Mouse (Mus musculus) natural killer cell, adult 2 months (primary cell): ENCODE measurements around the gene Zfp446.

Experiments
- DNase-seq, 2 experiments: peaks; one replicate each; pipeline ENCODE4 v3.0.0; 2022; ENCODE audit warnings: low spot score in 2 of 2

Zfp446 gene

DNA sequence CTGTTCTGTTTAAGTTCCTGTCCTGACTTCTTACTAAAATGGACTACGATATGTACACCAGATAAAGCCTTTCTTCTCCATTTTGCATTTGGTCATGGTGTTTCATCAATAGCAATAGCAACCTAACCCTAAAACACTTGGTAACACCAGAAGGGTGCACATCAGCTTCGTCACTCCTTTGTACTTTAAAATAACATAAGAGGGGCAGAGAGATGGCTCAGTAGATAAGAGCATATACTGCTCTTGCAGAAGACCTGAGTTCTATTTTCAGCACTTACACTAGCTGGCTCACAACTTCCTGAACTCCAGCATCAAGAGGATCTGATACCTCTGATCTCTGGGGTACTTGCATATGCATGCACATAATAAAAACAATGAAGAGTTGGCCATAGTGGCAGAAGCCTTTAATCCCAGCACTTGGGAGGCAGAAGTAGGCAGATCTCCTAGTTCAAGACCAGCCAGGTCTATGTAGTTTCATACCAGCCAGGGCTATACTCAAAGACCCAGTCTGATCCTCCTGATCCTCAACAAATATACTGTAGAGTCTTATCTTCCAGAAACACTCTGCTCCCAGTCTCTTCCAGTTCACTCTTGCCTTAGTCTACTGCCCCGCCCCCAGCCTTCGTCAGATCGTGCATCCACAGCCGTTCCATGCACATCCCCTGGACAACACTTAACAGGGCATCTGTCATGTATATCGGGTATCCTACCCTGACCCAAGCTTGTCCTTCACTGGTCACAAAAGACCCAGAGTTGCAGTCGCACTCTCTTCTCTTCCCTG, 10.0 kb downstream of the Zfp446 start:
- DNase-seq: no peak

DNA sequence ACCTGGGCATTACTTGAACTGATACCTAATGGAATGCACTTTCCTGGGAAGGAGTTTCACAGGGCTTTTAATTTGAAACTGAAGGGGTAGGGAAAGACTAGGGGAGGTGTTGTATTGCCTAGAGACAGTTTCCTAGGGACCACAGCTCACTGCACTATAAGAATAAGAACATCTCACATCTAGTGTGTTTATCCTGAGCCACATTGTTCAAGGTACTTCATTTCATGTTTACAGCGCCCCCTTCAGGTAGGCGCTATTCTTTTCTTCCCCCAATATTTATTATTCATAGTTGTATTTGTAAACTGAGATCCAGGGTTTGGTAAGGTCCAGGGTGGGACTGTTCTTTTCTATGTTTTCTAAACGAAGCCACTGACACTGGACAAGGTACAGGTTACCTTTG, 14.6 kb downstream of the Zfp446 start:
- DNase-seq: peak; percentile 45 to 57

DNA sequence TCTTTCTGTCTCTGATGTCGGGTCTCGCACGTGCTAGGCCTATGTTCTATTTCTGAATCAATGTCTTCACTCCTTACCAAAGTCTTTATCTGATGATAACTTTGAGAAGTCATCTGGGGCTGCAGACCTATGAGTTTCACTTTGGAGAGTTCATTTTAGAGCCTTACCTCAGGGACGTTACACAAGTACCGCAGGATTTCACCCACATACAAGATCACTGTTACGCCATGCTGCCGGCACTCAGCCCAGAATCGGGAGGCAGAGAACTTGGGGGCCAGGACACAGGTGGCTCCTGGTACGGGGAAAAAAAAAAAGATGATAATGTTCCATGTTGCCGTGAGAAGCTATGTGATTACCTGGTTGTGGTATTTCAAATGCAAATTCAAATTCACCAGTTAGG, 15.5 kb downstream of the Zfp446 start:
- DNase-seq: no peak

DNA sequence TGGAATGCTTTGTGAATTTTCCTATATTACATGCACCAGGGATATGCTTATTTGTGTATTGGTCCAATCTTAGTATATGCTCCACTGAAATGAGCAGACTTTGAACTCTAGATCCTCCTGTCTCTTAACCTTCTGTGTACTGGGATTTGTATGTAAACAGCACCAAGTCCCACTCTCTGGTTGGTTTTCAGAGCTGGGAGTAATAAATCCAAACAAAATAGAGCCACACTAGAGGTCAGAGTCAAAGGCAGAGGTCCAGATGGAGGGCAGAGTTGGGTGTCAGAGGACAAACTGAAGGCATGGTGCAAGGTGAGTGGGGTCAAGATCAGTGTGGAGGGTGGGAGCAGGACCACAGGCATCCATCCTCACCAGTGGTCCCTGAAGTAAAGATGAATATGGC, 18.2 kb downstream of the Zfp446 start:
- DNase-seq: no peak

DNA sequence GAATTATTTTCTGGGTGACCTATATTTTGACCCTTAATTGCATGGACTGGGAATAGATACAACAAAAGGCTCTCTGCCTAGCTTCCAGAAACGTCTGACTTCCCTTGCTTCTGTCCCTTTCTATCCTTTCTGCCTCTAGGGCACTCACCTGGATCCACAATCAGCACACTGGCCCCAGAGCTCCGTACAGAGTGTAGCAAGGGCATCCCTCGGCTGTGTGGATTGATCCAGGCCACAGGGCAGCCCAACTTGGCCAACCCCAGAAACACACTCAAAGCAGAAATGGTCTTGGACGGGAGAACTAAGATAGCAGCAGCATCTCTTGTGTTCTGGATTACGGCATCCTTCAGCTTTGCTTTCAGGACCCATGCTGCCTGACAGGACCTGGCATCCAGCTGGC, 19.6 kb downstream of the Zfp446 start:
- no peak for DNase-seq

DNA sequence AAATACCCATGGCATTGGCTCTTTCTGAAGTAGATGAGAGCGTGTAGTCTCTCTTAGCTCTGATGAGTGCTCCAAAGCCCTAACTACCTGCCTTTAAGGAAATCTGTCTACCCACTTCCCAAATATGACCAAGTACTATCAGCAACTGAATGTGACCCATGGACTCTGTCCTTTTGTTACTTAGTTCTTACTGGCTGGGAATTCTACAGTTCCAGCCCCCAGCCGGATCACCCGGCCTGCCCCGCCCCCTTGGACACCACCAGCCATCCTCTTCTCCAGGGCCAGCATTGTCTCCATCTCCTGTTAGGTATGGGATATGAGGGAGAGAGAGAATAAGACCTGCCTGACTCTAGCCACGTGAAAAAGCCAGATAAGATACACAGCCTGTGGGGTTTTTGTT, 20.4 kb downstream of the Zfp446 start, which contains the start of gene Slc27a5:
Gene Slc27a5 (minus strand): TSS at position 140 of the 400 bp plus-strand sequence.
- no peak for DNase-seq

DNA sequence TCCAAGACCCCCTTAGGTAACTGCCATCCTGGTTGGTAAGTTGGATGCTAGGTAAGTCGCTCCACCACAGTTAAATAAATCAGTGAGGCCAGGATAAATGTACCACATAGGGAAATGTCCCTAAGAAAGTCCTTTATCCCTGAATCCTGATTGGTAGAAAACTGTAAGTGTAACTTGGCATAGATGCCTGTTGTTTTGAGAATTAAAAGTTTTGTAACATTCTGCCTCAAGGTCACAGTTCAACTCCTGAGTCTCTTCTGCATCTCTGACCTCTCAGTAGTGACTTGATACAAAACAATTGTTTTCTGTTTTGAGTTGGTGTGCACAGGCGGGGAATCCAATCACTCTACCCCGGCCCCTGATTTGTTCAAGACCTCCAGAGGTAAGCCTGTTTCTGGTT, 21.2 kb downstream of the Zfp446 start, which contains the start of gene Trim28:
Gene Trim28 (plus strand): TSS at position 264 of the 400 bp plus-strand sequence.
- no peak for DNase-seq

GRCm38 (mm10) chr7:13001584-13001983, 23.9 kb downstream of the Zfp446 start:
- no peak for DNase-seq

DNA sequence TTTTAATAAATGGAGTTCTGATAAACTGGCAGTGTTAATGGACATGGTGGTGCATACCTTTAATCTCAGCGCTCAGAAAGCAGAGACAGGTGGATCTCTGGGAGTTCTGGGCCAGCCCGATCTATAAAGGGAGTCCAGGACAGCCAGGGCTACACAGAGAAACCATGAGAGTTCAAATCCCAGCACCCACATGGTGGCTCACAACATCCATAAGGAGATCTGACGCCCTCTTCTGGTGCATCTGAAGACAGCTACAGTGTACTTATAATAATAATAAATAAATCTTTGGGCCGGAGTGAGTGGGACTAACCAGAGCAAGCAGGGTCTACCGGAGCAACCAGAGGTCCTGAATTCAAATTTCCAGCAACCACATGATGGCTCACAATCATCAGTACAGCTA, 25.7 kb downstream of the Zfp446 start:
- DNase-seq: no peak

DNA sequence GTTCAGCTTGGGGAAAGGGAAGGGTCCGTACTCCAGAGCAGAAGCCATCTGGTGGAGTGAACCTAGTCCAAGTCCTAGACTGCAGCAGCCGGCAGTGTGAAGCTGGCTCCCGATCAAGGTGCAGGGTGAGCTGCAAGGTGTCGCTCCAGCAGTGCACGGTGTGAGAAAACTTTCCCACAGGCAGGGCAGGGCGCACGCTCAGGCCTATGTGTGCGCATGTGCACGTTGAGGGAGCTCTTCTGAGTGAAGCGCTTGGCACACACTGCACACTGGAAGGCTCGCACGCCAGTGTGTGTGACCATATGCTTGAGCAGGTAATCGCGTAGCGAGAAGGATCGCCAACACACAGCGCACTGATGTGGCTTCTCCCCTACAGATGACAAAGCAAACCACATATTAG, 28.4 kb downstream of the Zfp446 start:
- DNase-seq: no peak

GRCm38 (mm10) chr7:13006531-13006930, 28.9 kb downstream of the Zfp446 start:
- DNase-seq: no peak

GRCm38 (mm10) chr7:13007341-13008092, 29.9 kb downstream of the Zfp446 start:
- DNase-seq: no peak

DNA sequence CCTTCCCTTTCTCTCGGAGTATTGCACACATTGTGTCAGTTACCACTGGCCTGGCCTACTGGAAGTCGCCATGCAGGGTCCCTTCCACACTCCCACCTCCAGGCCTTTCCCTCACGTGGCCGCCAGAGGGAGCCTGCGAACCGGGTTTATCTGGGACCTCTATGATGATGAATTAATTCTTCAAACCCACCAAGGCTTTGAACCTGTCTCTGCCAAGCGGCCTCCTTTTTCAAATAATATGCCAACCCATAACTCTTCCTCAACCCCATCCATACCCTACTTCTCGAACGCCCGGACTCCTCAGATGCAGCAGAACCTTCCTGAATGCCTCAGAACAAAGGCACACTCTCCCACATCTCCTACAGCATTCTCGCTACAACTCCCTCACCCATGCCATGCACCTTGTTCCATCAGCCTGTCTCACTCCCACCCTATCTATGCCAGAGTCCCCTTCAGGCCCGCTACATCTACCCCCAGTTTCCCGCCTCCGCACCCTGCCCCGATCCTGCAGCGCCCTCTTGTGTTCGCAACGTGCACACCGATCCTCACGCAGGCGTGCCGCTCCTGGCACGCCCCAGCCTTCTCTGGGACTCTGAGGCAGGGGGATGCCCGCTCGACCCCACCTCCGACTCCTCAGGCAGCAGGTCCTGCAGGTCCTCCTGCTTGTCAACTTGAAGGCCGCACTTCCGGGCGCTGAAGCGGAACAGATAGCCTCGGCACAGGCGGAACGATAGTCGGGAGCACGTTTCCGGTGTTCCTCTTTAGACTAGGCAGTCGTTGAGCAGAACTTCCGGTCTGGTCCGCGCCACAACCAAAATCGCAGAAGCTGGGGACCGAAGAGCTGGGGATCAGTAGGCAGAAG, 31.7 kb downstream of the Zfp446 start:
- DNase-seq: peak; percentile 86

GRCm38 (mm10) chr7:13010005-13010908, 32.6 kb downstream of the Zfp446 start, which contains the start of gene Zbtb45:
TSS of gene Zbtb45 (minus strand) at chr7:13010034.
- DNase-seq: no peak

GRCm38 (mm10) chr7:13013671-13014070, 36.0 kb downstream of the Zfp446 start:
- DNase-seq: no peak

GRCm38 (mm10) chr7:13014275-13014839, 36.7 kb downstream of the Zfp446 start:
- DNase-seq: no peak

DNA sequence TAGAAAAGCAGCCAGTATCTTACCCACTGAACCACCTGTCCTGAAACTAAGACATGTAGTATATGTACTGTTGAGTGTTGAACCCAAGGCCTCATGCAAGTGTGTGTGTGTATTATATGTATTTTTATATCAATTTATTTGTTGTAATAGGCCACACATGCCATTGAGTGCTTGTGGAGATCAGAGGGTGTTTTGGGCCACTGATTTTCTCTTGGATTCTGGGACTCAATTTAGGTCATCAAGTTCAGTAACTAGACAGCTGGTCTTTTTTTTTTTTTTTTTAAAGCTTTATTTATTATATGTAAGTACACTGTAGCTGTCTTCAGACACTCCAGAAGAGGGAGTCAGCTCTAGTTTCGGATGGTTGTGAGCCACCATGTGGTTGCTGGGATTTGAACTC, 37.6 kb downstream of the Zfp446 start:
- DNase-seq: no peak

- DNase-seq: peak; percentile 24 to 43
Measured at GRCm38 (mm10) chr7:13022773-13023535, 45.3 kb downstream of the Zfp446 start.

DNA sequence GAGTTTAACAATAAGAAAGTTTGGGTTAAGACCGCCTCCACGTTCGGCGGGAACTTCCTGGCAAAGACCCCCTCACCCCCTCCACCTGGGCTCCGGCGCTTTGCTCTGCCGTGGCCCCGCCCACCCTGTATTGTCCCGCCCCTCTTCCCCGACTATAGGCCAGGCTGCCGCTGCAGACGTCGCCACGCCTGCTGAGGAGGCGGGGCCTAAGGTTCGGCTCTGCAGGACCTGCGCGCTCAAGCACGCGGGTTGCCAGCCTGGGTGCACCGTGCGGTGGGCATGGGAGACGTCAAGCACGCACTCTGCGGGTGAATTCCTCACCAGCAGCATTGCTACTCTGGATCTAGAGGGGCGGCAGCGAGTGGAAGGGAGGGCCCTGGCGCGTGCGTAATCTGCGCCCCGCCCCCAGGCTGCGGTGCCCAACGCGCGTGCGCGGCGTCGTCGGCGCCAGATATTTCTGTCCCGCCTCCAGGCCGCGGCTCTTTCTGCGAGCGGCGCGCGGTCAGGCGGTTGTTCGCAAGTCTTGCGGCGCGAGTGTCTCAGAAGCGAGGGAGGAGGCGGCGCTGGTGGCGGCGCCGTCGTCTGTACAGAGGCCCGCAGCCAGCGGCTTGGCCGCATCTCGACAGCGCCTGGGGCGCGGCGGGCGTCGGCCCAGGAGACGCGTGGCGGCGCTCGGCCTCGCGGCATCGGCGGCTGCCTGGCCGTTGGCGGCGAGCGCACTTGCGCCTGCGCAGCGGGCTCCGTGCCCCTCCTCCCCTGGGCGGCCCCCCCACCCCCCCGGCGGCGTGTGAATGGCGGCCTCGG, 46.5 kb downstream of the Zfp446 start:
- DNase-seq: peak; percentile 96 to 97
